Mouse (Mus musculus): ENCODE data around the gene Tcte3. TPM values are rescaled to one million over a fixed set of nuclear protein-coding genes. Genes with fewer than 3 reads are reported as not detected.
"Not testable (repeated sequence)": the region's sequence is repeated elsewhere in the genome, so short reads cannot be mapped to it uniquely, and the experiment has no call there.

The Tcte3 gene
- polyA plus RNA-seq, 1 experiment from 2014 or later = 0.92 TPM

DNA sequence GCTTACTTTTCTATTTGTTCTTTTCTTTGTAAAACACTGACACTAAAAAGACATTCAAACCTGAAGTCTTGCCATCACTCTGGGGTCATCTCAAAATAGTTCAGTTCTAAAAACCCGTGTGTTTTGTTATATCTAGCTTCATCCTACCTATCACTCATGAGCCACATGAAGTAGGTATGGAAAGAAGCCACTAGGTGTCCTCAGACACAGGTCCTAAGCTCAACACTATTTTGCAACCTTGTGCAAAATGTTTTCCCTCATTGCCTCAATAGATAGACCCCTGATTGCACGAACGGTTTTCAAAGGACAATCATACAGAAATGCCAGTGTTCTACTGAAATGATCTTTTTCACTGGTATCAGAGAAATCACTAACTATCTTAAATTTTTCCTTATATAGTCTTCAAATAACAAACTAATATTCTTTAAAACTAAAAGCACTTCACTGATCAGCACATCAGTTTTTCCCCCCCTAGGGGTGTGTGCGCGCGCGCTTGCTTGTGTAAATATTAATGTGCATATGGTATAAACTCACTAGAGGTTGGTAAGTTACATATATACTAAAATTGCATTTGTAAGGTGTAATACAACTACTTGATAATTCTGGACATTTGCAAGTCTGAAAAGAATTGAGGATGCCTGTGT, 63.4 kb downstream of the Tcte3 start:
- H3K4me2 ChIP-seq = peak overlapping the region; percentile 41
- not testable (repeated sequence) for ATAC-seq (ENCODE audit: low read depth)
- H3K4me3 ChIP-seq = peak overlapping the region; percentile 20; the same call in 1 of the 2 replicates

More for the DNA sequence above, 63.4 kb downstream of the Tcte3 start:
- H3K9ac ChIP-seq; H3K4me1 ChIP-seq (replicated peaks); H3K27me3 ChIP-seq; H3K9me3 ChIP-seq; H3K36me3 ChIP-seq; H3K27ac ChIP-seq (replicated peaks): not testable (repeated sequence)
- WGBS = 2% methylated on average over 4 of the region's 7 CpGs

Other genes with a start within 250 kb of the Tcte3 start
- gene Wdr27, start 98.3 kb downstream of the Tcte3 start, polyA plus RNA-seq (2015; fragmentation: Nextera tagmentation; extraction: Ambion mirVana) = 6.6 and 8.3 TPM in 2 replicates
- 30.2 and 32.0 TPM in 2 replicates for gene 1600012H06Rik, start 98.3 kb downstream of the Tcte3 start, polyA plus RNA-seq (2015; fragmentation: Nextera tagmentation; extraction: Ambion mirVana)
- gene Phf10, start 80.2 kb downstream of the Tcte3 start, polyA plus RNA-seq (2015; fragmentation: Nextera tagmentation; extraction: Ambion mirVana) = 13.9 and 14.7 TPM in 2 replicates
- 8.4 and 9.3 TPM in 2 replicates for gene 9030025P20Rik, start 63.0 kb downstream of the Tcte3 start, polyA plus RNA-seq (2015; fragmentation: Nextera tagmentation; extraction: Ambion mirVana)
- gene Gm3417, start 62.7 kb downstream of the Tcte3 start, polyA plus RNA-seq (2015; fragmentation: Nextera tagmentation; extraction: Ambion mirVana) = 0.88 TPM in 1 of 2 replicates, not detected in the other
- 8.0 and 9.1 TPM in 2 replicates for gene Gm3435, start 31.3 kb downstream of the Tcte3 start, polyA plus RNA-seq (2015; fragmentation: Nextera tagmentation; extraction: Ambion mirVana)
- 97.4 and 101 TPM in 2 replicates for gene Ermard, start 280 bp downstream of the Tcte3 start, polyA plus RNA-seq (2015; fragmentation: Nextera tagmentation; extraction: Ambion mirVana)
- gene Gm3448, start within 50 bp of the Tcte3 start, polyA plus RNA-seq (2015; fragmentation: Nextera tagmentation; extraction: Ambion mirVana) = 3.4 and 4.0 TPM in 2 replicates